Mouse (Mus musculus) lung, postnatal 0 days (tissue): Measurements from ENCODE around the gene Itgav. TPM values are rescaled to one million over a fixed set of nuclear protein-coding genes. Genes with fewer than 3 reads are reported as not detected.

Source experiments
- ATAC-seq: fragments of 200-750 bp; cut with Nextera tagmentation; 2 replicates; pipeline ENCODE4 v1.8.0; 2017; ENCODE audit warnings: moderate library complexity
- DNase-seq: peaks from one replicate; pipeline ENCODE4 v3.0.0-alpha.2; 2016; ENCODE audit warnings: low spot score
- H3K27ac ChIP-seq: fragments of 300-500 bp; sonication (generic); 2 replicates; pipeline ENCODE4 v1.5.1; 2014; ENCODE audit warnings: antibody characterized with exemption, mild to moderate bottlenecking, low read length, mixed read lengths
- H3K27me3 ChIP-seq: fragments of 300-500 bp; sonication (generic); replicated peaks from 2 replicates; pipeline ENCODE4 v1.6.1; 2014; ENCODE audit warnings: low read length, mixed read lengths; ENCODE audit not compliant: insufficient read depth
- H3K36me3 ChIP-seq: fragments of 300-500 bp; sonication (generic); 2 replicates; pipeline ENCODE4 v1.6.1; 2014; ENCODE audit warnings: low read length, mixed read lengths; ENCODE audit not compliant: insufficient read depth
- H3K4me1 ChIP-seq: fragments of 300-500 bp; sonication (generic); 2 replicates; pipeline ENCODE4 v1.6.1; 2014; ENCODE audit warnings: antibody characterized with exemption, low read depth, low read length, mixed read lengths; ENCODE audit not compliant: insufficient read depth
- H3K4me2 ChIP-seq: fragments of 300-500 bp; sonication (generic); replicated peaks from 2 replicates; pipeline ENCODE4 v1.6.1; 2014; ENCODE audit warnings: low read depth, mild to moderate bottlenecking, low read length, moderate library complexity, mixed read lengths
- H3K4me3 ChIP-seq: fragments of 300-500 bp; sonication (generic); 2 replicates; pipeline ENCODE4 v1.5.1; 2014; ENCODE audit warnings: low read depth, low read length
- H3K9ac ChIP-seq: fragments of 300-500 bp; sonication (generic); replicated peaks from 2 replicates; pipeline ENCODE4 v1.6.1; 2014; ENCODE audit warnings: low read depth, mild to moderate bottlenecking
- H3K9me3 ChIP-seq: fragments of 300-500 bp; sonication (generic); 2 replicates; pipeline ENCODE4 v1.6.1; 2016; ENCODE audit warnings: low read length, mixed read lengths
- CTCF ChIP-seq: IDR thresholded peaks from 2 replicates; pipeline ENCODE4 v1.5.1; 2016; ENCODE audit warnings: antibody characterized with exemption, mild to moderate bottlenecking
- EP300 ChIP-seq: IDR thresholded peaks from 2 replicates; pipeline ENCODE4 v1.6.1; 2016; ENCODE audit warnings: antibody characterized with exemption, mild to moderate bottlenecking, control low read depth
- WGBS: fragments of 180-500 bp; shearing (Covaris S2); extraction: QIAGEN DNeasy Blood & Tissue Kit; methylation state at CpG from one replicate; pipeline ENCODE4 v1.1.7; 2014; 5-methylcytosine and 5-hydroxymethylcytosine counted together
- polyA plus RNA-seq: library from polyadenylated mRNA; unstranded; fragments of >200 nt; fragmentation: Nextera tagmentation; extraction: Ambion mirVana; gene quantifications from 2 replicates; pipeline ENCODE4 v1.2.1, GENCODE M21; 2015

Itgav gene
- polyA plus RNA-seq, 1 experiment from 2014 or later: 90.8 TPM

DNA sequence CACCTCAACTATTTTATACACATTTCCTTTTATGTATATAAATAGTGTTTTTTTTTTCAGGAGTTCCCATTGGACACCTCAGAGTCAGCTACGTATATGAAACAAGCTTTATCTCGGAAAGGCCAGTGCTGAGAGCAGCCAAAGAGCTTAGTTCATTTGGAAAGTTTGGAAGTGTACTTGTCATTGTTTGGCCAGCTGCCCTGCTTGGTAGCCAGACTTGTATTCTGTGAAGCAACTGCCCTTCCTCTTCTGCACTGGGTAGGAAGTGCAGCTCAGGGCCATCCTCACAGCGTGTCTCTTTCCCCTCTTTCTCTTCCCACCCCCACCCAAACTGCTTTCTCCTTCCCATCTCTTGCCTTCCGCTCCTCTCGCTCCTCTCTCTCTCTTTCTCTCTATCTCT lies 5.1 kb downstream of the Itgav start:
- no peak overlapping the region for H3K27ac ChIP-seq
- peak; percentile 70 for ATAC-seq

DNA sequence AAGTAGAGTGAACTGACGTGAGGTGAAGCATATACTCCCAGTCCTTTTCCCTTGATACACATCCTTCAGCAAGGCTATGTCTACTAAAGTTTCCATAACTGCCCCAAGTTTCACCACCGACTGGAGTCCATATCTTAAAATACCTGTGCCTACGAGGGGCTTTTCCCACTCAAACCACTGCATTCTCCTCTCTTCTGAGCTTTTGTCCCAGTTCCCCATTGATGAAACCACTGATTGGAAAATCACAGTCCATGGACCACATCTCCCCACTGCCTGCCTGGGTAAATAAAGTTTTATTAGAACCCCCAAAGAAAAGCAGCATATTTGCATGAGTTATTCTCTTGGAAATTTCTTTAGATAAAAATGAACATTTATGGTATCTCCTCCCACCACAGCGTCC lies 8.7 kb downstream of the Itgav start:
- Histone ChIP-seq H3K36me3 (no peaks in the 10 kb centered on the region), H3K27ac (no peak overlapping the region), H3K9me3 (no peaks in the 10 kb centered on the region), H3K4me1 (peaks cover 3% of the 10 kb centered on the region), H3K9ac (no peak overlapping the region), H3K4me3 (no peak overlapping the region), H3K4me2 (no peak overlapping the region), H3K27me3 (no peaks in the 10 kb centered on the region)
- DNase-seq (no peak), ATAC-seq (no peak)
- TF ChIP-seq CTCF (no peak), EP300 (no peak)
- 89% methylated on average over 4 of the region's 4 CpGs for WGBS

More for the DNA sequence above, 5.1 kb downstream of the Itgav start:
- TF ChIP-seq CTCF (no peak), EP300 (peak; percentile 26; the same call in 1 of the 2 replicates)
- H3K4me2 ChIP-seq: peak overlapping the region; percentile 29
- no peaks in the 10 kb centered on the region for H3K36me3 ChIP-seq
- DNase-seq: peak; percentile 88
- no peak overlapping the region for H3K9ac ChIP-seq
- 21% methylated on average over 5 of the region's 5 CpGs for WGBS
- H3K4me1 ChIP-seq: peaks cover 2% of the 10 kb centered on the region
- no peaks in the 10 kb centered on the region for H3K27me3 ChIP-seq
- H3K9me3 ChIP-seq: no peaks in the 10 kb centered on the region
- H3K4me3 ChIP-seq: no peak overlapping the region

DNA sequence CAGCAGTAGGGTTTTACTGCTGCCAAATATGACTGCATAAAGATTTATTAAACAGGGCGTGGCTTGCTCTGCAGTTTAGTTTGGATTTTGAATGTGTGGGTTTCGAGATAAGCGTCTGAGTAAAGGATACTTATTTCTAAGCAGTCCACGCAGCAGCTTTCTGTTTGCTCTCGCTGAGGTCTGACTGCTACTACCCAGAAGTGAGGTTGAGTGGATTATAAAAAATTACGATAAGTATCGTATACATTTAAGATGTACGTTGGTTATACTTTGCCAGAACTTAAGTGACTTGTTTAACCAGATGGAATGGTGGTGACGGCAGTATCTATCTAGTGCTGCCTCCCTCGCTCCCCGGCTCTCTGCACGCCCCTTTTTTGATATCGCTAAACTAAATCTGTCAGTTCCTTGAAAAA lies 9.8 kb downstream of the Itgav start:
- ATAC-seq: peak; percentile 27

DNA sequence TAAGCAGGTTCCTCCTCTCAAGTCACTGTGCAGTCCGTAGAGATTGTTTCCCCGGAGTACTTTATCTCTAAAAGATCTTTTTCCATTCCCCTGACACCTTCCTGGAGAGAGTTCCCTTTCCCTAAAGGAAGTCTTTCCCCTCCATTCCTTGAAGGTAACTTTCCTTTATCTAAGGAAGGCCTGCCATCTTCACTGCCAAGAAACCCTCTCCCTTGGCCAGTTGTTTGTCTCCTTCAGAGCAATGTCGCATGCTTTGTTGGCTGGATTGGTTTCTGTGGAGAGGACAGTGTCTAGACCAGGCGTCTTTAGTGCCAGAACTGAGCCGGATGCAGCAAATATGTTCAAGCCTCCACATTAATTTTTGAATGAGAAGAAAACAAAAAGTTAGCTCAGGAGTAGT lies 11.1 kb downstream of the Itgav start:
- no peak for DNase-seq
- H3K4me1 ChIP-seq: peaks cover 8% of the 10 kb centered on the region; the same call in 1 of the 2 replicates
- no peak for TF ChIP-seq CTCF
- no peak for ATAC-seq
- no peaks in the 10 kb centered on the region for H3K27me3 ChIP-seq
- no peak overlapping the region for H3K27ac ChIP-seq
- H3K36me3 ChIP-seq: 0 out of 2 replicates have a peak, but pooled peaks cover 3% of the 10 kb centered on the region
- H3K4me3 ChIP-seq: no peak overlapping the region
- 58% methylated on average over 5 of the region's 5 CpGs for WGBS
- no peaks in the 10 kb centered on the region for H3K9me3 ChIP-seq
- H3K4me2 ChIP-seq: no peak overlapping the region
- H3K9ac ChIP-seq: no peak overlapping the region

More for the DNA sequence above, 9.8 kb downstream of the Itgav start:
- Histone ChIP-seq H3K9ac (no peak overlapping the region; the same call in 1 of the 2 replicates), H3K27ac (no peak overlapping the region), H3K4me1 (peaks cover 3% of the 10 kb centered on the region), H3K4me3 (peak overlapping the region; percentile 1; the same call in 1 of the 2 replicates), H3K27me3 (no peaks in the 10 kb centered on the region), H3K36me3 (0 out of 2 replicates have a peak, but pooled peaks cover 3% of the 10 kb centered on the region), H3K9me3 (no peaks in the 10 kb centered on the region), H3K4me2 (peak overlapping the region; percentile 40)
- no peak for TF ChIP-seq CTCF
- 0 out of 2 replicates have a peak, but pooled peaks have one; percentile 27 for TF ChIP-seq EP300
- peak; percentile 58 for DNase-seq
- WGBS: 22% methylated on average over 13 of the region's 13 CpGs

DNA sequence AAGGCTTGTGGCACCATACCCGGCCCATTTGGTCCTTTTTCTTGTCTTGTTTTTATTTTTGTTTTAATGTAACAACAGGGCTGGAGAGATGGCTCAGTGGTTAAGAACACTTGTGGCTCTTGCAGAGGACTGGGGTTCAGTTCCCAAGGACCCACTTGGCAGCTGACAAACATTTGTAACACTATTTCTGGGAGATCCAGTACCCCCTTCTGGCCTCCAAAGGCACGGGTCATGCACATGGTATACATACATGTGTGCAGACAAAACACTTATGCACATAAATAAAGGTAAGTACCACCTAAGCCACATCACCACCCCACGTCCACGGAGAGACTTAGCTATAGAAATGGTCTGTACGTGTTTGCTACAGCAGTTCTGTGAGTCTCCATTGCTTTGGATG lies 12.6 kb downstream of the Itgav start:
- no peaks in the 10 kb centered on the region for H3K27me3 ChIP-seq
- H3K4me1 ChIP-seq: peaks cover 8% of the 10 kb centered on the region; the same call in 1 of the 2 replicates
- no peak overlapping the region for H3K9ac ChIP-seq
- ATAC-seq: no peak
- WGBS: 82% methylated on average over 5 of the region's 5 CpGs
- no peak overlapping the region for H3K4me2 ChIP-seq
- TF ChIP-seq CTCF: no peak
- TF ChIP-seq EP300: no peak
- no peak overlapping the region for H3K27ac ChIP-seq
- H3K36me3 ChIP-seq: 0 out of 2 replicates have a peak, but pooled peaks cover 3% of the 10 kb centered on the region
- no peak overlapping the region for H3K4me3 ChIP-seq
- no peaks in the 10 kb centered on the region for H3K9me3 ChIP-seq
- DNase-seq: no peak

DNA sequence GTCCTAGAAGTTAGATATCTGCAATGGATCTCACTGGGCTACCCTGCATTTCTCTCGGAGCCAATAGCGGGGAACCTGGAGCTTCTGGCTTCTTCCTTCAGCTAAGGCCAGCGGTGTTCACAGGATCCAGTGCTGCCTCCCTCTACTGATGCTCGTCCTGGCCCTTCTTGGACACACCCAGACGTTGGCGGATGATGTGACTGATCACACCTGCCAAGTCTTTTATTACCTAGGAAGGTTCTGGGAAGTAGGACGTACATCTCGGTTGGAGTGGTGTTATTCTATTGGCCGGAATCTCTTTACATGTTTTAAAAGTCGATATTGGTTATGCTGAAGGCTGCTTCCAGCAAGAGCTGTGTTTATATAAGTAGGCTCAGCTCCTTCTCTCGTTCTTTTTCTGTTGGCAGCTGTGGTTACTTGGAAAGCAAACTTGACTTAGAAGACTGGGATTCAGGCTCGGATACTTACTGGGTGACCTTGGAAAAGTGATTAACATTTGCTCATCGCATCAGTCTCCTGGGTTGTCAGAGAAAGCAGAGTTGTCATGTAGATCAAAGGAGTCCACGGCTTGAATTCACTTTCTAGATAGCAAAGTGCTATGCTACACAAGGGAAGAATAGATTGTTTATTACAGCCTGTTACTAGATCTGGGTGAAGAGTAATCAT lies 14.5 kb downstream of the Itgav start:
- Histone ChIP-seq H3K9ac (no peak overlapping the region), H3K4me2 (no peak overlapping the region), H3K4me3 (no peak overlapping the region), H3K27me3 (no peaks in the 10 kb centered on the region), H3K4me1 (peaks cover 15% of the 10 kb centered on the region), H3K27ac (no peak overlapping the region), H3K9me3 (no peaks in the 10 kb centered on the region), H3K36me3 (0 out of 2 replicates have a peak, but pooled peaks cover 3% of the 10 kb centered on the region)
- WGBS: 72% methylated on average over 14 of the region's 14 CpGs
- ATAC-seq (no peak), DNase-seq (no peak)
- TF ChIP-seq EP300: no peak
- TF ChIP-seq CTCF: no peak
